Mouse (Mus musculus): Measurements from ENCODE around the gene Fktn.
"Not testable (repeated sequence)": the region's sequence is repeated elsewhere in the genome, so short reads cannot be mapped to it uniquely, and the experiment has no call there.

Gene Fktn

GRCm38 (mm10) chr4:53773911-53774310 lies 60.1 kb downstream of the Fktn start:
- DNase-seq = no peak

- DNase-seq = no peak
Observed at GRCm38 (mm10) chr4:53781396-53781795, 67.6 kb downstream of the Fktn start.

- DNase-seq = no peak
Observed at GRCm38 (mm10) chr4:53782216-53783070, 68.6 kb downstream of the Fktn start.

DNA sequence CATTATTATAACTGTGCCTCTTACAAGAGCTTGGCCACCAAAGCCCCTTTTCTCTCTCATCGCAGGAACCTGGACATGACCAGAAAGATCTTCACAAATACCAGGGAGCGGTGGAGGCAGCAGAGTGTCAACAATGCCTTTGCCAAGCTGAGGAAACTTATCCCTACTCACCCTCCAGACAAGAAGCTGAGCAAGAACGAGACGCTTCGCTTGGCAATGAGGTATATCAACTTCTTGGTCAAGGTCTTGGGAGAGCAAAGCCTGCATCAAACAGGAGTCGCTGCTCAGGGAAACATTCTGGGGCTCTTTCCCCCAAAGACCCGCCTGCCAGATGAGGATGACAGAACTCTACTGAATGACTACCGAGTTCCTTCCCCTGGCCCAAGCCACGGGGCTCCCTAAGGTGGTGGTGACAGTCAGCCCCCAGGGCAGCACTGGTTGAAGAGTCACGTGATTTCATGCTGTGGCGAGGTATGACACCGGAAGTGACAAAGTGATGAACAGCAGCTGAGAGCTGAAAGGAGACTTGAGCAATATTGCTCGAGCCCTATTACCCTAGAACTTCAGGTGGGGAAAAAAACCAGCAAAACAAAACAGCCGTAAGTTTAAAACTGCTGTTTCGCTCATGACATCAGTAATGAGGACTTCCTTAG lies 72.1 kb downstream of the Fktn start:
- DNase-seq = no peak

- DNase-seq = no peak
Observed at GRCm38 (mm10) chr4:53786851-53787250, 73.1 kb downstream of the Fktn start.

GRCm38 (mm10) chr4:53789346-53789745 lies 75.5 kb downstream of the Fktn start:
- DNase-seq = no peak

DNA sequence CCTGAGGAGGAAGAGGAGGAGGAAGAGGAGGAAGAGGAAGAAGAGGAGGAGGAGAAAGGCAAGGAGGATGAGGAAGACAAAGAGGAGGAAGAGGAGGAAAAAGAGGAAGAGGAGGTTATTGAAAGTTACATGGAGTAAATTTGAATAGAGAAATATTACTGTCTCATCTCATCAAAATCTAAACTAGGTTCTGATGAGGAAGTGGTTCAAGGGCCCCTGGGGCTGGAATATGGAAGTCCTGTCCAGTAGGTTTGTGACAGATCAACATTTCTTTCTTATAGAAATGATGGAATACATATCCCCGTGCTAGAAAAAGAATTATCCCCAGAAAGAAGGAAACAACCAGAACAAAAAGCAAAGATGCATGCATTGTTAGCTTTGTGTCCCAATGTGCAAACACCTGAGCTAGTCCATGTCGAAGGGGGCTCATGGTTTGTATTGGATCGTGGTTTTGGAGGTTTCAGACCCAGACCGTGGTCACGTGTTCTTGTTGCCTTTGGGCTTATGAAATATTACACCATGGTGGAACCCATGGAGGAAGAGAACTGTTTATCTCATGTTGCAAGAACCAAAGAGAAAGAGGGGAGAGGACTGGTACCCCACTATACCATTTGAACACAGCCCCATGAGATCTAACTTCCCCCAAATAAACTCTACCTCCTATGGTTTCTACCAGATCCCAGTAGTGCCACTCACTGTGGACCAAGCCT lies 80.6 kb downstream of the Fktn start:
- no peak for DNase-seq

- DNase-seq = no peak
Observed at GRCm38 (mm10) chr4:53795086-53795485, 81.3 kb downstream of the Fktn start.

DNA sequence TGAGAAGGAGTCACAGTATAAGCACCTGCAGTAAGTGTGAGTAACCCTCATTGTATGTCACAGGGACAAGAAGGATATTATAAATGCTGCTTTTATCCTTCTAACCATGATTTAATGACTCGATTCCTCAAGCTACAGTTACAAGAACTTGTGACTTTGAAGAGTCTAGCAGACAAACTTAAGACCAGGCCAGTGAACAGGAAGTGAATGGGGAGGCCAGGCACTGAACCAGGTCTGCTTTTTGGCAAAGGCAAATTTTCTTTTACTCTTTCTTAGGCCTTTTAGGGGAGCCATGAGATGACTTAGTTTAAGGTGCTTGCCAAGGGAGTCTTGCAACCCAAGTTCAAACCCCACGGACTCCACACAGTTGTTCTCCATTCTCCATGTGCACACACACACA lies 81.9 kb downstream of the Fktn start:
- no peak for DNase-seq

DNA sequence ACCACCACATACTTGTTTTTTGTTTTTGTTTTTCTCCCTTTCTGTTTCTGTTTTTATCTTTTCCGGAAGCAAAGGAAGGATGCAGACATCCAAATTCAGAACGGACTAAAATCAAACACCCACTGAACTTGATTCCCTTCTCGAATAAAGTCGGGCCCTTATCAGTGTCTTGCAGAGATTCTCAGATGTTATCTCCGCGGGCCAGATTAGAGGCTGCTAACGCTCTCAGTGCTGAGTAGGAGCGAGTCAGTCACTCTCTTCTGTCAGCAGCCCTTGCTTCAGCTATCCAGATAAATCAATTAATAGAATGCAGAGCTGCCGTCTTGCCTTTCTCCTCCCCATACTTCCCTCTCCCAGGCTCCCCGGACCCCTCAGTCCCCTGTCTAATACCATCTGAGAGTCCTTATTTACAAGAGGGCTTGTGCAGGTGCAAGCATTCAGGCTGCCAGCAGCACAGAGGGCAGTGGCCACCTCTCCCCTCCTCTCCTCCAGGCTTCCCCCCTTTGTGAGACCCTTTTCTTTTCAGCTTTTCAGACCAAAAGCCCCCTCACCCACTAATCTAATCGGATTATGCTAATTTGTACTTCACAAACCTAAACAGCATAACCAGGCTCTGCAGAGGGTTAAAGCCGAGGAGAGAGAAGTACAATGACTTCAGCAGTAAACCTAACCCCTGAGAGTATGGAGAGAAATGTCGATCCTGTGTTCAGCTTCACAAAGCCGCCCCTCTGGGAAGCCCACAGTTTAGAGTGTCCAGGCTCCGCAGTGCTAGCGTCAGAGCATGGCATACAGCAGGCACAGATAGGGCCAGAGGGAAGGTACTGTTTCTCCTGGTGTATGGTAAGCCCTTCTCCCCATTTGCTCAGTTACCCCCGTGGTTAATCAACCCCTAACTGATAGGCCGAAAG lies 83.3 kb downstream of the Fktn start:
- no peak for DNase-seq

DNA sequence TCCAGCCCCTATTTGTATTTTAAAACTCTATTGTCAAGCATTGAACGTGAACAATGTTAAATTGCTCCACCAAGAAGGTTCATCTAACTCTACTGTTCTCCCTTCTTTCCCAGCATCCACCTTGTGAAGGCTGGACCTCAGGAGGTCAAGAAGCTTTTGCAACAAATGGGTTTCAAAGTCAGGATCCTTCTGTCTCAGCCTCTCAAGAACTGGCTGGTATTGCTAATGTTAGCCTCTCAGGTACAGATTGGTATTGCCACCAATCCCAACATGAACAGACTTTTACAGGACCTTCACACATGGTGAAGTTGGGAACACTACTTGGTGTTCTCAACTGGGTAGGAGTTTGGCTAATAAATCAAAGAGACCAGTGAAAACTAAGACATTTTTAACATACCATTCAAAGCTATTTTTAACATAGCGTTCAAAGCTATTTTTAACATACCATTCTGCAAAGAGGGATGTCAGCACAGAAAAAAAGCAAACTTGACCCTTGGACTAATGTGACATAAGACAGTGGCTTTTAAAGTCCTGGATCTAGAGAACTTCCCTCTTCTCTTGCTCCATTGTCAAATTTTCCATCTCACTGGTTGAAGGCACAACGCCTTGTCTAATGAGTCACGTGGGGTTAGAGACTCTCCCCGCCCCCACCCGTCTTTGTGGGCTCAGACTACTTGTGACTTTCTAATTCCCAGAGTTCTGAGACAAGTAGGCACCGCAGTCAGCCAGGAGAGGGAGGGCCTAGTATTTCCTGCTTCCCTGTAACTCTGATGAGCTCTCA lies 85.3 kb downstream of the Fktn start:
- no peak for DNase-seq

DNA sequence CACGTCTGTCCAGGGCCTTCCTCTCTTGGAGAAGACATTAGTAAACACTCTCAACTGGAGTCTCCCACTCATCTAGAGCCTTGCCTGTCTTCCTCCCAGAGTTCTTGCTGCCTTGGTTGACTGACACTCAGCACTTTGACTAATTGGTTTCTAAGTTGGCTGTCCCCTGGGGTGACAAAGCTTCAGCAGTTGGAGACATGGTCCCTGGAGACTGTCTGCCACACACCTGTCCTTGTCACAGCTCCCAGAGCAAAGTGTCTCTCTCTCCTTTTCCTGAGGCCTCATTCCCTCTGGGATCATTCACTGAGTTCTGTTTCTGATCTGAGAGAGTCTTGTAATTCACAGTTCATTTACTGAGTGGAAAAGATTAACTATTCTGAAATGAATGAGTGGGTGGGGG lies 86.0 kb downstream of the Fktn start:
- no peak for DNase-seq

- DNase-seq = not testable (repeated sequence)
Observed at GRCm38 (mm10) chr4:53803674-53804073, 89.9 kb downstream of the Fktn start.

- DNase-seq = not testable (repeated sequence)
Observed at GRCm38 (mm10) chr4:53806428-53806827, 92.6 kb downstream of the Fktn start.

- no peak for DNase-seq
Observed at GRCm38 (mm10) chr4:53818320-53818719, 104.5 kb downstream of the Fktn start.

DNA sequence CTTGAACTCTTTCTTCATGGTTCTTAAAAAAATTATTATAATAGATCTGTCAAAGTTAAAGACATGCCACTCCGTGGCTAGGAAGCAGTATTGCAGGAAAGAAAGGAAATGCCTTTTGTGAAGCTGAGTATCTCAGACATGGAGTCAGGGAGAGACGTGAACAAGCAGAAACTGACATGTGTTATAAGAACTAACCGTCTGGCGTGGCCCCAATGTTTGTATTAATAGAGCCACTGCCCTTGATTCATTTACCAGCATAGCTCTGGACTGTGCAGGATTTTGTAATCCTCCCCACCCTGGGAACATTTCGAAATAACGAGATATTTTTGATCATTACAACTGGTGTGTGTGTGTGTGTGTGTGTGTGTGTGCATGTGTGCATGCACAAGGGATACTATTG lies 109.9 kb downstream of the Fktn start:
- DNase-seq = no peak

- no peak for DNase-seq
Observed at GRCm38 (mm10) chr4:53824831-53825230, 111.0 kb downstream of the Fktn start.

GRCm38 (mm10) chr4:53825821-53826605 lies 112.2 kb downstream of the Fktn start, which contains the start of gene Tmem38b:
TSS of gene Tmem38b (plus strand) at chr4:53826045.
- peak; percentile 74 to 84 for DNase-seq

DNA sequence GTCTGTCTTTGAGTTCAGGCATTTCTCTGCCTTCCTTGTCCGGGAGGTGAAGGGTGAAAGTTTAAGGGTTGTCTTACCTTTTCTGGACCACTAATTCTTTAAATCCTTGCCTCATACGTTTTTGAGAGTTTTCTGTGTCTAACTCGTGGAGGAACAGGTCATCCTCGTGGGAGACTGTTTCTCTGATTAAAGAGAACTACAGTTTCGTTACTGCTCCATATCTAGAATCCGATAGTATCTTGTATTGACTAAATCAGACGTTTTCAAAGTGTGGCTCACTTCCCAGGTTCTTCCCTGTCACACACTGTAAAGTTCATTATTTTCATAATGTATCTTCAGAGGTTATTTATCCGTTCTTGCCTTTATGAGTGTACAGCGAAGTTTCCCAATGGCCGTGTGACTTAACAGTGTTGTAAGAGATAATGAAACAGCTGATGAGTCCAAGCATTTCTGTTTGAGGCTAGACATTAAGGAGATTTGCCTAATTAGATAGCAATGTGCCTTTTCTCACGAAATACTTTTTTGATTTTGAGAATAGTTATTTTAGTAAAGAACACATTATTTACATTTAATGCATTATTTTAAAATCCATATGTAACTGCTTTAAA lies 112.9 kb downstream of the Fktn start:
- DNase-seq = no peak
